ENCODE assay signal across 8 mouse cellular contexts in the genomic region with DNA sequence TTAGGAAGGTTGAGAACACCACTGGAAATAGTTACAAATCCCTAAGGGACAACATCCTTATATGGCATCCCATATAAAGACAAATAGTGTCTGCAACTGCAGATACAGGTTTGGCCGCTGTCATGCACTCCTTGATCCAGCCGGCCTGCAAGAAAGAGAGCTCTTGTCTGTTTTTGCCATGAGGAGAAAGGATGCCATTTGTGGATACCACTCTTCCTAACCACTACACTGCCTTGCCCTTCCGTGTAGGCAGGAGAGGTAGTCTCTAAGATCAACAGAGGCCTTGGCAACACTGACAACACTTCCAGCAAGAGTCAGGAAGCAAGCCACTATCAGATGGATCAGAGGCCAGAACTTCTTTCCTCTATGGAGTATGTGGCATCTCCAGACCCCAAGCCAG. TPM values are rescaled to one million over a fixed set of nuclear protein-coding genes. Genes with fewer than 3 reads are reported as not detected.
DNase-seq lines count a peak whose midpoint lies in the region; ATAC-seq and TF ChIP-seq lines count a peak whose summit lies in the region.

Ccdc78 (plus strand) TSS at position 301 of the 400 bp plus-strand sequence.

- peak within 1 kb of the TSS; percentile 67; the same call in 1 of the 2 replicates for H3K27ac ChIP-seq in kidney, postnatal 0 days
- peak within 1 kb of the TSS; percentile 56 for H3K27ac ChIP-seq in embryonic facial prominence, embryonic 11.5 days (replicated peaks; ENCODE audit: low read depth, low read length)
- H3K27ac ChIP-seq in hindbrain, embryonic 16.5 days (ENCODE audit: low read depth, low read length), result peak within 1 kb of the TSS; percentile 93
- H3K27ac ChIP-seq in midbrain, embryonic 16.5 days (ENCODE audit: low read length), result peak within 1 kb of the TSS; percentile 92

- H3K4me2 ChIP-seq in kidney, postnatal 0 days (ENCODE audit: low read length), result peak within 1 kb of the TSS; percentile 83
- peak within 1 kb of the TSS; percentile 4; the same call in 1 of the 2 replicates for H3K4me2 ChIP-seq in embryonic facial prominence, embryonic 11.5 days (ENCODE audit: low read depth, low read length)
- H3K4me2 ChIP-seq in hindbrain, embryonic 16.5 days (ENCODE audit: low read length), result peak within 1 kb of the TSS; percentile 87
- peak within 1 kb of the TSS; percentile 92 for H3K4me2 ChIP-seq in midbrain, embryonic 16.5 days (ENCODE audit: low read length)

- WGBS in kidney, postnatal 0 days, result 79% methylated on average over 3 of the region's 3 CpGs
- WGBS in embryonic facial prominence, embryonic 11.5 days, result 81% methylated on average over 3 of the region's 3 CpGs
- 83% methylated on average over 3 of the region's 3 CpGs for WGBS in hindbrain, embryonic 16.5 days
- WGBS in midbrain, embryonic 16.5 days, result 90% methylated on average over 3 of the region's 3 CpGs

- no peak for ATAC-seq in kidney, postnatal 0 days (replicated peaks; ENCODE audit: low FRiP score, low read depth)
- ATAC-seq in embryonic facial prominence, embryonic 11.5 days (replicated peaks; ENCODE audit: insufficient number of reproducible peaks, low FRiP score, low TSS enrichment, low read depth), result no peak
- ATAC-seq in hindbrain, embryonic 16.5 days, result no peak
- no peak for ATAC-seq in midbrain, embryonic 16.5 days

- H3K36me3 ChIP-seq in kidney, postnatal 0 days (ENCODE audit: insufficient read depth, low read length), result peaks cover 24% of the 10 kb centered on the region
- H3K36me3 ChIP-seq in embryonic facial prominence, embryonic 11.5 days (replicated peaks; ENCODE audit: control insufficient read depth, insufficient read depth, low read depth, low read length), result peaks cover 15% of the 10 kb centered on the region
- peaks cover 23% of the 10 kb centered on the region for H3K36me3 ChIP-seq in hindbrain, embryonic 16.5 days (ENCODE audit: control insufficient read depth, insufficient read depth, low read length)
- H3K36me3 ChIP-seq in midbrain, embryonic 16.5 days (ENCODE audit: control insufficient read depth, insufficient read depth, low read length), result peaks cover 22% of the 10 kb centered on the region

- H3K4me3 ChIP-seq in kidney, postnatal 0 days (replicated peaks; ENCODE audit: low read depth, low read length), result peak within 1 kb of the TSS; percentile 63
- peak within 1 kb of the TSS; percentile 45 for H3K4me3 ChIP-seq in embryonic facial prominence, embryonic 11.5 days (ENCODE audit: low read depth, low read length)
- peak within 1 kb of the TSS; percentile 70 for H3K4me3 ChIP-seq in hindbrain, embryonic 16.5 days (ENCODE audit: low read length)
- peak within 1 kb of the TSS; percentile 78 for H3K4me3 ChIP-seq in midbrain, embryonic 16.5 days (ENCODE audit: low read depth, low read length)

- TF ChIP-seq CTCF in kidney, postnatal 0 days (IDR thresholded peaks at IDR 0.05; ENCODE audit: low read depth), result no peak

- H3K9ac ChIP-seq in kidney, postnatal 0 days (ENCODE audit: low read depth, low read length), result peak within 1 kb of the TSS; percentile 59
- H3K9ac ChIP-seq in embryonic facial prominence, embryonic 11.5 days (replicated peaks; ENCODE audit: low read length), result peak within 1 kb of the TSS; percentile 62
- H3K9ac ChIP-seq in hindbrain, embryonic 16.5 days (ENCODE audit: low read depth, low read length), result peak within 1 kb of the TSS; percentile 80
- H3K9ac ChIP-seq in midbrain, embryonic 16.5 days (ENCODE audit: low read depth, low read length), result peak within 1 kb of the TSS; percentile 89

- no peaks in the 10 kb centered on the region for H3K9me3 ChIP-seq in kidney, postnatal 0 days (replicated peaks; ENCODE audit: low read length)
- no peaks in the 10 kb centered on the region for H3K9me3 ChIP-seq in embryonic facial prominence, embryonic 11.5 days (replicated peaks; ENCODE audit: control insufficient read depth, low read length)
- H3K9me3 ChIP-seq in hindbrain, embryonic 16.5 days (ENCODE audit: control insufficient read depth, low read length), result no peaks in the 10 kb centered on the region
- no peaks in the 10 kb centered on the region for H3K9me3 ChIP-seq in midbrain, embryonic 16.5 days (replicated peaks; ENCODE audit: control insufficient read depth, low read length, poor library complexity, severe bottlenecking)

- no peak for DNase-seq in kidney, postnatal 0 days (ENCODE audit: low spot score)
- no peak for DNase-seq in kidney, adult 18-20 months
- no peak for DNase-seq in embryonic facial prominence, embryonic 11.5 days (ENCODE audit: low spot score)
- no peak for DNase-seq in thymus, postnatal 25 days
- no peak for DNase-seq in urinary bladder, adult 2 months (ENCODE audit: low spot score)
- no peak for DNase-seq in c-Kit-positive CD71-positive TER-119-positive erythroid progenitor cells, embryonic 14.5 days (ENCODE audit: low spot score)

- H3K27me3 ChIP-seq in kidney, postnatal 0 days (ENCODE audit: insufficient read depth, low read length), result no peaks in the 10 kb centered on the region
- no peaks in the 10 kb centered on the region for H3K27me3 ChIP-seq in embryonic facial prominence, embryonic 11.5 days (ENCODE audit: control insufficient read depth, insufficient read depth, low read length)
- no peaks in the 10 kb centered on the region for H3K27me3 ChIP-seq in hindbrain, embryonic 16.5 days (replicated peaks; ENCODE audit: control insufficient read depth, insufficient read depth, low read length)
- H3K27me3 ChIP-seq in midbrain, embryonic 16.5 days (ENCODE audit: control insufficient read depth, insufficient read depth, low read depth, low read length), result no peaks in the 10 kb centered on the region

- peaks cover 17% of the 10 kb centered on the region; the same call in 1 of the 2 replicates for H3K4me1 ChIP-seq in kidney, postnatal 0 days (replicated peaks; ENCODE audit: insufficient read depth, low read length)
- H3K4me1 ChIP-seq in embryonic facial prominence, embryonic 11.5 days (ENCODE audit: control insufficient read depth, insufficient read depth, low read length), result peaks cover 5% of the 10 kb centered on the region; the same call in 1 of the 2 replicates
- peaks cover 35% of the 10 kb centered on the region for H3K4me1 ChIP-seq in hindbrain, embryonic 16.5 days (ENCODE audit: control insufficient read depth, insufficient read depth, low read depth, low read length)
- H3K4me1 ChIP-seq in midbrain, embryonic 16.5 days (ENCODE audit: control insufficient read depth, insufficient read depth, low read length), result peaks cover 27% of the 10 kb centered on the region

RNA-seq across cellular contexts. Expression of gene Ccdc78, which starts in this region (rescaled TPM):
- 0.13 and 0.17 TPM in 2 replicates for polyA plus RNA-seq in kidney, postnatal 0 days (2015; fragmentation: Nextera tagmentation; extraction: Ambion mirVana)
- not detected in 2 replicates for polyA plus RNA-seq in embryonic facial prominence, embryonic 11.5 days (2014; fragmentation: Nextera tagmentation; extraction: Ambion mirVana)
- polyA plus RNA-seq in hindbrain, embryonic 16.5 days (2015; fragmentation: Nextera tagmentation; extraction: Ambion mirVana), result 0.21 and 0.28 TPM in 2 replicates
- polyA plus RNA-seq in midbrain, embryonic 16.5 days (2015; fragmentation: Nextera tagmentation; extraction: Ambion mirVana), result 0.34 and 0.39 TPM in 2 replicates
- 0.06 and 0.18 TPM in 2 replicates for polyA plus RNA-seq in urinary bladder, adult 2 months (2012; rRNA removed)

Comparison
In these comparisons a context has a peak if more than half of its experiments do, and no peak if none do; other contexts are left out.
1. H3K4me2 ChIP-seq: peak in every context shown above with its lines; median percentile 92 in midbrain, embryonic 16.5 days; 87 in hindbrain, embryonic 16.5 days; 83 in kidney, postnatal 0 days; 4 in embryonic facial prominence, embryonic 11.5 days.